Mouse (Mus musculus) small intestine, adult 2 months (tissue): ENCODE measurements around the gene Pacrg. TPM values are rescaled to one million over a fixed set of nuclear protein-coding genes. Genes with fewer than 3 reads are reported as not detected.

ENCODE experiments used
- H3K27ac ChIP-seq: fragments of 200-500 bp; 2 replicates; pipeline ENCODE4 v1.5.1; 2012; ENCODE audit warnings: low read depth, low read length, control low read depth, inconsistent platforms; ENCODE audit not compliant: insufficient read depth
- H3K27me3 ChIP-seq: fragments of 200-500 bp; 2 replicates; pipeline ENCODE4 v1.6.1; 2012; ENCODE audit warnings: mild to moderate bottlenecking, moderate library complexity, low read length, inconsistent platforms; ENCODE audit not compliant: control insufficient read depth, insufficient read depth
- H3K36me3 ChIP-seq: fragments of 200-500 bp; 2 replicates; pipeline ENCODE4 v1.6.1; 2012; ENCODE audit warnings: mild to moderate bottlenecking, low read length, control low read depth, inconsistent platforms; ENCODE audit not compliant: control insufficient read depth, insufficient read depth
- H3K4me1 ChIP-seq: fragments of 200-500 bp; 2 replicates; pipeline ENCODE4 v1.6.1; 2012; ENCODE audit warnings: low read length, inconsistent platforms, mixed read lengths; ENCODE audit not compliant: control insufficient read depth, insufficient read depth, insufficient read length
- H3K4me3 ChIP-seq: fragments of 200-500 bp; 2 replicates; pipeline ENCODE4 v1.5.1; 2012; ENCODE audit warnings: low read depth, mild to moderate bottlenecking, control low read depth, inconsistent platforms, low read length, moderate library complexity
- CTCF ChIP-seq: fragments of 200-500 bp; IDR thresholded peaks from 2 replicates; pipeline ENCODE4 v1.5.1; 2012; ENCODE audit warnings: low read depth, mild to moderate bottlenecking, control low read depth, inconsistent platforms, low read length, moderate library complexity, mixed read lengths; ENCODE audit not compliant: insufficient replicate concordance, insufficient read length; ENCODE audit errors: extremely low read depth
- POLR2A ChIP-seq: fragments of 200-500 bp; IDR thresholded peaks from 2 replicates; pipeline ENCODE4 v1.6.1; 2012; ENCODE audit warnings: low read depth, mild to moderate bottlenecking, control low read depth, inconsistent platforms, low read length, moderate library complexity
- WGBS: fragments of 180-500 bp; shearing (Covaris S2); methylation state at CpG from one replicate; pipeline ENCODE4 v1.1.7; 2018; 5-methylcytosine and 5-hydroxymethylcytosine counted together
- polyA plus RNA-seq: library from polyadenylated mRNA; depleted of rRNA; stranded (reverse); fragments of >200 nt; gene quantifications from 2 replicates; pipeline ENCODE4 v1.2.3, GENCODE M21; 2012

Pacrg gene
- polyA plus RNA-seq, 1 experiment, result not detected

DNA sequence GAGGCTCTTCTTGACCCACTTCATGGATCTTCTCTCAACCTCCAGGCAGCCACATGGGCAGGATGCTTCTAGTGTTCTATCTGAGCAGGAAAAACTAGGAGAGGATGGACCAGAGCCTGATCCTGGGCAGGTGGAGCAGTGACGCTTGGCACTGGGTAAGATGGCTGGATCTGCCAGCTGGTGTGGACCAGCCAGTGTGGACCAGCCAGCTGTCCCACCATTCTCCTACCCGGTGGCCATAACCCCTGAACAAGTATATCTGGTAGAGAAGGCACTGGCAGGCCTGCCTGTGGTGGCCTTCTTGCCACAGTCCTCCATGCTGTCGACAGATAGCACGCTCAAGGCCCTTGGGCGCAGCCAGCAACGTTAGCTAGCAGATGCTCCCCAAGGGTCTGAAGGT is 443.2 kb downstream of the Pacrg start:
- no peaks in the 10 kb centered on the region for H3K36me3 ChIP-seq
- 83% methylated on average over 6 of the region's 6 CpGs for WGBS
- H3K27ac ChIP-seq, result no peak overlapping the region
- no peak overlapping the region for H3K4me3 ChIP-seq
- no peaks in the 10 kb centered on the region for H3K27me3 ChIP-seq
- TF ChIP-seq CTCF (no peak), POLR2A (no peak)
- H3K4me1 ChIP-seq, result no peaks in the 10 kb centered on the region

DNA sequence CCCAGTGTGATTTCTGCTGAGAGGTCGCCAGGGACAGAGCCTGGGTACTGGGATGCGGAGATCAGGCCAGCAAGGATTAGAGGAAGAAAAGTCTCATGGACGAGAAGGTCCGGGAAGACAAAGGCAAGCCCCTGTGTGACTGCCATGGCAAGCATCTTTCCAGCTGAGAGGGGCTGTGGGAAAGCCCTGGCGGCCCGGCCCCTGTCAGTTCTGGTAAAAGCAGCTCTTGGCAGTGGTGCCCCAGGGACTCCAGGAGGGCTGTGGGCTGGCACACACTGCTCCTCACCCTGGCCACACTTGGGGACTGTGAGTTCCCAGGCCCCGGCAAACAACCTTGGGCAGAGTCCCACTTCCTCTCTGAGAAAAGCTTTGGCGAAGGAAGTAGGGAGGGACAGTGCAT is 445.3 kb downstream of the Pacrg start:
- Histone ChIP-seq H3K4me3 (no peak overlapping the region), H3K27ac (no peak overlapping the region), H3K36me3 (no peaks in the 10 kb centered on the region), H3K4me1 (no peaks in the 10 kb centered on the region), H3K27me3 (no peaks in the 10 kb centered on the region)
- TF ChIP-seq POLR2A, result no peak
- no peak for TF ChIP-seq CTCF
- WGBS, result 77% methylated on average over 8 of the region's 8 CpGs

DNA sequence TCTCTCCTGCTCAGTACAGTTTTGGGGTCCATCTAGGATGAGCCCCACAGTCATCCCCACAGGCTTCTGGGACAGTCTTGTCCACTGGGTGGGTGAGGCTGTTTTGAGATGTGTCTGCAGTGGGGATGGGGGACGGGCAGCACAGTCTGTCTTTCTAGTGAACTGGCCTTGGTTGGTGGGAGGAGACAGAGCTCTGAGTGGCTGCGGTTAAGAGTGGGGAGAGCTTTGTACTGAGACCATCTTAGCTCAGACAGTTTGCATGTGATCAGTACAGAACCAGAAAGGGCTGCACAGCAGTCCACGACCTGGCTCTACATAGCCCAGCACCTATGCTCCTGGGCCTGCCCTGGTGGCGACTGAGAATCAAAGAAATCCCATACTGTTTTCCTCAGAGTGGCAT is 446.3 kb downstream of the Pacrg start:
- no peak overlapping the region for H3K4me3 ChIP-seq
- no peaks in the 10 kb centered on the region for H3K36me3 ChIP-seq
- WGBS, result 69% methylated on average over 4 of the region's 4 CpGs
- no peaks in the 10 kb centered on the region for H3K27me3 ChIP-seq
- H3K27ac ChIP-seq, result no peak overlapping the region
- no peak for TF ChIP-seq CTCF
- no peak for TF ChIP-seq POLR2A
- H3K4me1 ChIP-seq, result no peaks in the 10 kb centered on the region

DNA sequence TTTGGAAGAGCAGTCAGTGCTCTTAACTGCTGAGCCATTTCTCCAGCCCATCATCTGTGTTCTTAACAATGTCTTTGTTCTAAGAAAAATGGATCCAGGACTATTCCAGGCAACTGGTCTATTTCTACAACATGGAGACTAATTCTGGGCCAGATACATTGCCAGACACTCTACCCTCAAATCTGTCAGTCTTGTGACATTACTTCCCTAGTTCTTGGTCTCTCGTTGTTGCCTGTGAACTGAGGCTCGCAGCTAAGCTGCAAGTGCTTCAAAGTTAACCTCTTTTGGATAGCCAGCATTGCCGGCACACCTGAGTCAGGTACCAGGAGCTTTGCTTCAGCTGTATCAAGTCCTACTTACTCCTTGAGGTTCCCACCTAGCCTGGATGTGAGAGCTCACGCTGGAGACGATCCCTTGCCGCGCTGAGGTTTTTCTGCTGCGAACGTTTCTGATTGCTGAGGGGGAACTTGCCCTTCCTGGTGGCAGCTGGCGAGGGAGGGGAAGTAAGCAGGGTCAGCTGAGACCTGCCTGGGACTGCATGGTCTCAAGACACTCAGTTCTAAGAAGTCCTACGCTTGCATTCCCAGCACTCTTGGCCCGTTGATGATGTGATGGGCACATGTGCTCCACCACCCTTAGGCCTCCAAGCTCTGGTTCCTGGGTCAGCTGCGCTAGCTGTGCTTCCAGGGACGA is 447.6 kb downstream of the Pacrg start:
- no peaks in the 10 kb centered on the region for H3K36me3 ChIP-seq
- no peak overlapping the region for H3K4me3 ChIP-seq
- no peaks in the 10 kb centered on the region for H3K27me3 ChIP-seq
- TF ChIP-seq CTCF (no peak), POLR2A (no peak)
- H3K4me1 ChIP-seq, result no peaks in the 10 kb centered on the region
- H3K27ac ChIP-seq, result no peak overlapping the region
- WGBS, result 70% methylated on average over 14 of the region's 14 CpGs

DNA sequence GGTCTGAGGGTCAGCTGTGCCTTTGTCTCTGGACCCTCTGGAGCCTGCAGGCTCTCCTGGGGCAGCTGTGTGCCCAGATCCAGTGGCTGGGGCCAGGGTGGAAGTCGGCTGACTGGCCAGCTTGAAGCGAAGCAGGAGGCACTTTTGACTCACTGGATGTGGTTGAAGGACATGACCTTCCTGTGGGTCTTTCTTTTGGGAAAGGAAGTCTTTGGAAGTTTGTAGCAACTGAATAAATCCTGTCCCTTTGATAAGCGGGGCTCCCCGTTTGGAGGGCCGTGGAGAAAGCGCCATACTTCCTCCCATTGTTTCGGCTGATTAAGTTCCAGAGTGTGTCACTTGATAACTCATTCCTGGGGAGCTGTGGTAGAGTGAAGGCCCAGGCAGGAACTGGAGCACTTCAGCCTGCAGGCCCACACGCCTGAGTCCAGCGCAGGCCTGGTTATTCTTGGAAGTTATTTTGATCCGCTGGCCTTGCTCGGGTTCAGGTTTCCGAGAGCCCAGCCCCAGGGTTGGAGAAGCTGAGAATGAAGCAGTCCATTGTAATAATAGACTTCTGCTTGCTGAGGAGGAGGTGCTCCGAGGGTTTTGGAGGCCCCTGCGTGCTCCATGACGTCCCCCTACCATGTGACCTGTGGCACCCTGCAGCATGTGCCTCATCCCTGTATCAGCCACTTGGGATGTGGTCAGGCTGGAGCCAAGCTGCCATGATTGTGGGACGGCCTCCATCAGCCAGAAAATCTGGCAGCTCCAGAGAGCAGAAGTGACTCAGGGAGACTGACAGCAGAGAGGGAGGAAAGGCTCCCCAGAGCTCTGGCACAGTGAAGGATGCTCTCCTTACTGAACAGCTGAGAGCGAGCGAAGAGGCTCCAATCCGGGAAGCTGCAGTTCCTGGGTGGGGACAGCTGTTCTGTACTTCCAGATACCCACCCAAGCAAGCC is 449.6 kb downstream of the Pacrg start:
- no peaks in the 10 kb centered on the region for H3K27me3 ChIP-seq

DNA sequence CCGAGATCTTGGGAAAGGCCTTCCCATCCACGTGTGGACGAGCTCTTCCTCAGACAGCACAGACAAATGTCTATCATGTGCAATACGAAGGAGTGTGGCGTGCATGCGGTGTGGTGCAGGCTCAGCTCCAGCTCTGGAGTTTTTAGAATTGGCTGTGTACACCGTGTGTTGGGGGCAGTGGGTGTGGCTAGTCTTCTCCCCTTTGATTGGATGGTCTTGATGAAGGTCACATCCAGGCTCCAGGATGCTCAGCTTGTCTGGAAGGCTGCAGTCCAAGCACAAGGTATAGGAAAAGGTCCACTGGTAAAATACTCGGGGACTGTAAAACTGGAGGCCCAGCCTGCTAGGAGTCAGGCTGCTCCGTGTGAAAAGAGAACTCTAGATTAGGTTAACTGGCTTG is 450.4 kb downstream of the Pacrg start:
- Histone ChIP-seq H3K4me1 (no peaks in the 10 kb centered on the region), H3K27me3 (no peaks in the 10 kb centered on the region), H3K27ac (0 out of 2 replicates have a peak overlapping the region, but pooled peaks have one; percentile 25), H3K4me3 (no peak overlapping the region), H3K36me3 (no peaks in the 10 kb centered on the region)
- 81% methylated on average over 9 of the region's 9 CpGs for WGBS
- TF ChIP-seq POLR2A (no peak), CTCF (no peak)

More for the DNA sequence above, 449.6 kb downstream of the Pacrg start:
- Histone ChIP-seq H3K27ac (0 out of 2 replicates have a peak overlapping the region, but pooled peaks have one; percentile 25), H3K4me3 (no peak overlapping the region), H3K4me1 (no peaks in the 10 kb centered on the region), H3K36me3 (no peaks in the 10 kb centered on the region)
- 75% methylated on average over 19 of the region's 19 CpGs for WGBS
- TF ChIP-seq POLR2A (no peak), CTCF (no peak)

DNA sequence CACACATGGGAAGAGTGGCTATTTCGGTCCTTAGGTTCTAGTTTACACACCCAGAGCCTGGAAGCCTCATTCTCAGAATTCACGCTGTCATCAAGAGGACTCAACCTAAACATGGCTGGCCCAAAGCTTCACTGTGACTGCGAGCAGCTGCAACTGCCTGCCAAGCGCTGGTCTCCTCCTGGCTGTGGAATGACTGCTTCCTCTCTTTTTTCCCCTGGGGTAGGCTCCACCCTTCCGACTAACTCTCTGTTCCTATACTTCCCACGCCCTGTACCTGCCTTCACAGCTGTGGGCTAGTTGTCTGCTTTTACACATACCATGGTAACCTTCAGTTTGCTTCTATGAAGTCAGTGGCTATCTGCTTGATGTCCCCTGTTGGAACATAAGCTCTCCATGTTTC is 453.6 kb downstream of the Pacrg start:
- 54% methylated on average over 6 of the region's 6 CpGs for WGBS
- TF ChIP-seq POLR2A, result no peak
- no peak for TF ChIP-seq CTCF
- Histone ChIP-seq H3K36me3 (no peaks in the 10 kb centered on the region), H3K4me3 (no peak overlapping the region), H3K27me3 (no peaks in the 10 kb centered on the region), H3K27ac (no peak overlapping the region), H3K4me1 (no peaks in the 10 kb centered on the region)
